Mouse (Mus musculus): ENCODE measurements around the gene Tecpr1. TPM values are rescaled to one million over a fixed set of nuclear protein-coding genes. Genes with fewer than 3 reads are reported as not detected.
A peak's percentile ranks its signal among the peaks of the same experiment; 100 is the strongest.

Gene Tecpr1
- polyA plus RNA-seq, 1 experiment = 240 TPM

- Histone ChIP-seq H3K27ac (ENCODE audit: control insufficient read depth, insufficient read depth, low read length) (no peak overlapping the region), H3K27me3 (ENCODE audit: control insufficient read depth, insufficient read depth, low read length) (no peaks in the 10 kb centered on the region), H3K4me3 (ENCODE audit: control insufficient read depth, insufficient read depth, low read length) (no peak overlapping the region), H3K4me1 (replicated peaks; ENCODE audit: control insufficient read depth, insufficient read depth, low read length) (peaks cover 15% of the 10 kb centered on the region), H3K36me3 (ENCODE audit: control insufficient read depth, insufficient read depth, low read length) (no peaks in the 10 kb centered on the region; the same call in 1 of the 2 replicates)
- no peak for TF ChIP-seq POLR2A (IDR thresholded peaks at IDR 0.05; ENCODE audit: control insufficient read depth, extremely low read depth, insufficient read depth, low read length, poor library complexity)
- no peak for TF ChIP-seq CTCF (IDR thresholded peaks at IDR 0.05; ENCODE audit: borderline replicate concordance, control insufficient read depth, extremely low read depth, insufficient read depth, low read length, poor library complexity)
- no peak for DNase-seq
- WGBS = 82% methylated on average over 6 of the region's 6 CpGs
Measured at GRCm38 (mm10) chr5:144192673-144193072, 30.7 kb downstream of the Tecpr1 start.

GRCm38 (mm10) chr5:144191026-144191425, 32.4 kb downstream of the Tecpr1 start:
- no peak for DNase-seq
- Histone ChIP-seq H3K4me1 (replicated peaks; ENCODE audit: control insufficient read depth, insufficient read depth, low read length) (peaks cover 15% of the 10 kb centered on the region), H3K4me3 (ENCODE audit: control insufficient read depth, insufficient read depth, low read length) (no peak overlapping the region), H3K36me3 (ENCODE audit: control insufficient read depth, insufficient read depth, low read length) (no peaks in the 10 kb centered on the region; the same call in 1 of the 2 replicates), H3K27ac (ENCODE audit: control insufficient read depth, insufficient read depth, low read length) (no peak overlapping the region), H3K27me3 (ENCODE audit: control insufficient read depth, insufficient read depth, low read length) (no peaks in the 10 kb centered on the region)
- TF ChIP-seq CTCF (IDR thresholded peaks at IDR 0.05; ENCODE audit: borderline replicate concordance, control insufficient read depth, extremely low read depth, insufficient read depth, low read length, poor library complexity) (no peak), POLR2A (IDR thresholded peaks at IDR 0.05; ENCODE audit: control insufficient read depth, extremely low read depth, insufficient read depth, low read length, poor library complexity) (no peak)
- WGBS = 95% methylated on average over 23 of the region's 23 CpGs

DNA sequence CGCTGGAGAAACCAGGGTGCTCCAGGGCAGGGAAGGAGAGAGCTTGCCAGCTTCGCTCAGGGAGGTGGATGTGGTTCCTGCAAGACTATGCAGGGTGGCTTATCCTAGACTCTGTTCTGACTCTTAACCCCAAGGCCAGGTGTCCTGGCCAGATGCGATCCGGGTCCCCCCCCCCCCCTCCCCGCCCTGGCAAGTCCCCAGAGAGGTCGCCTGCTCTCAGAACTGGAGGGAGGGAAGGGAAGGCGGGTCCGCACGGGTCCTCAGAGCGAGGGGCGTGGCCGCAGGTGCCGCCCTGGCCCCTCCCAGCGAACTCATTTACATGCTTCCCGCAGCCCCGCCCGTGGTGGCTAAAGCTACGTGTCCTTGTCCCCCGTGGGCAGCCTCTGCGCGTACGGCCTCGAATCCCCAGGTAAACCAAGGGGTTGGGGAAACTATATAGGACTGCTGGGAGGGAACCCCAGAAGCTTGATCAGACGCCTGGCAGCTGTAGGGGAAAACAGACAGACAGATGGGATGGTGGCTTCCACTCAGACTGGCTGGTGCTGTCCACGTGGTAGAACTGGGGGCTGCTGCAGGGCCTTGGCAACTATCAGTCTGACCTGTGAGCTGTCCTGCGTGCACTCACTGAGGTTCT, 33.3 kb downstream of the Tecpr1 start, which contains the start of gene Bhlha15:
Gene Bhlha15 (plus strand): TSS at position 337 of the 634 bp plus-strand sequence.
- Histone ChIP-seq H3K27me3 (ENCODE audit: control insufficient read depth, insufficient read depth, low read length) (no peaks in the 10 kb centered on the region), H3K4me3 (ENCODE audit: control insufficient read depth, insufficient read depth, low read length) (peak within 1 kb of the TSS; percentile 3; the same call in 1 of the 2 replicates), H3K36me3 (ENCODE audit: control insufficient read depth, insufficient read depth, low read length) (no peaks in the 10 kb centered on the region), H3K4me1 (replicated peaks; ENCODE audit: control insufficient read depth, insufficient read depth, low read length) (peaks cover 15% of the 10 kb centered on the region), H3K27ac (ENCODE audit: control insufficient read depth, insufficient read depth, low read length) (no peak within 1 kb of the TSS)
- WGBS = 3% methylated on average over 25 of the region's 26 CpGs
- TF ChIP-seq CTCF (IDR thresholded peaks at IDR 0.05; ENCODE audit: borderline replicate concordance, control insufficient read depth, extremely low read depth, insufficient read depth, low read length, poor library complexity) (no peak), POLR2A (IDR thresholded peaks at IDR 0.05; ENCODE audit: control insufficient read depth, extremely low read depth, insufficient read depth, low read length, poor library complexity) (no peak)
- peak; percentile 77 for DNase-seq

DNA sequence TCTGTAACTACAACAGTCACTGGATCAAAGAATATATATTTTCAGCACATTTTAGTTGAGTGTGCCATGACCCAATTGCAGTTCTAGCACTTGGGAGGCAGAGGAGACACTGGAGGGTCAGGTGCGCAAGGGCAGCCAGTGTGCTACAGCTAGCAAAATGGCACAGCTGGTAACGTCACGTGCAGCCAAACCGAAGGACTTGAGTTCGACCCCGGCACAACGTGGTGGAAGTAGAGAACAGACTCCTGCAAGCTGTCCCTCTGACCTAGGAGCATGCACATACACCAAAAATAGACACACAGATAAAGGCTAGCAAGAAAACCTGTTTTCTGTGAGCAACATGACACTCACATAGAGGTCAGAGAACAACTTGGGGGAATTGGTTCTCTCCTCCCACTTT, 34.1 kb downstream of the Tecpr1 start:
- DNase-seq = no peak
- no peaks in the 10 kb centered on the region for H3K36me3 ChIP-seq (ENCODE audit: control insufficient read depth, insufficient read depth, low read length)
- no peak overlapping the region for H3K4me3 ChIP-seq (ENCODE audit: control insufficient read depth, insufficient read depth, low read length)
- WGBS = 79% methylated on average over 7 of the region's 7 CpGs
- no peaks in the 10 kb centered on the region for H3K27me3 ChIP-seq (ENCODE audit: control insufficient read depth, insufficient read depth, low read length)
- TF ChIP-seq CTCF (IDR thresholded peaks at IDR 0.05; ENCODE audit: borderline replicate concordance, control insufficient read depth, extremely low read depth, insufficient read depth, low read length, poor library complexity) = no peak
- H3K27ac ChIP-seq (ENCODE audit: control insufficient read depth, insufficient read depth, low read length) = no peak overlapping the region
- H3K4me1 ChIP-seq (replicated peaks; ENCODE audit: control insufficient read depth, insufficient read depth, low read length) = peaks cover 15% of the 10 kb centered on the region

GRCm38 (mm10) chr5:144188422-144188821, 35.0 kb downstream of the Tecpr1 start:
- no peak for TF ChIP-seq CTCF (IDR thresholded peaks at IDR 0.05; ENCODE audit: borderline replicate concordance, control insufficient read depth, extremely low read depth, insufficient read depth, low read length, poor library complexity)
- TF ChIP-seq POLR2A (IDR thresholded peaks at IDR 0.05; ENCODE audit: control insufficient read depth, extremely low read depth, insufficient read depth, low read length, poor library complexity) = no peak
- no peak overlapping the region for H3K4me3 ChIP-seq (ENCODE audit: control insufficient read depth, insufficient read depth, low read length)
- no peaks in the 10 kb centered on the region for H3K27me3 ChIP-seq (ENCODE audit: control insufficient read depth, insufficient read depth, low read length)
- H3K4me1 ChIP-seq (replicated peaks; ENCODE audit: control insufficient read depth, insufficient read depth, low read length) = peaks cover 15% of the 10 kb centered on the region
- no peaks in the 10 kb centered on the region for H3K36me3 ChIP-seq (ENCODE audit: control insufficient read depth, insufficient read depth, low read length)
- no peak overlapping the region for H3K27ac ChIP-seq (ENCODE audit: control insufficient read depth, insufficient read depth, low read length)
- DNase-seq = no peak
- 94% methylated on average over 6 of the region's 6 CpGs for WGBS

GRCm38 (mm10) chr5:144184350-144185045, 38.9 kb downstream of the Tecpr1 start:
- Histone ChIP-seq H3K36me3 (ENCODE audit: control insufficient read depth, insufficient read depth, low read length) (no peaks in the 10 kb centered on the region), H3K4me3 (ENCODE audit: control insufficient read depth, insufficient read depth, low read length) (no peak overlapping the region), H3K4me1 (replicated peaks; ENCODE audit: control insufficient read depth, insufficient read depth, low read length) (peaks cover 4% of the 10 kb centered on the region), H3K27ac (ENCODE audit: control insufficient read depth, insufficient read depth, low read length) (no peak overlapping the region), H3K27me3 (ENCODE audit: control insufficient read depth, insufficient read depth, low read length) (no peaks in the 10 kb centered on the region)
- no peak for DNase-seq
- 66% methylated on average over 21 of the region's 21 CpGs for WGBS
- TF ChIP-seq CTCF (IDR thresholded peaks at IDR 0.05; ENCODE audit: borderline replicate concordance, control insufficient read depth, extremely low read depth, insufficient read depth, low read length, poor library complexity) = no peak
- TF ChIP-seq POLR2A (IDR thresholded peaks at IDR 0.05; ENCODE audit: control insufficient read depth, extremely low read depth, insufficient read depth, low read length, poor library complexity) = no peak
